Mouse (Mus musculus): ENCODE results near the gene Thap2.

GRCm38 (mm10) chr10:115381506-115382084, 2.6 kb downstream of the Thap2 start:
- no peak for TF ChIP-seq CTCF (IDR thresholded peaks at IDR 0.05; ENCODE audit: low read depth)
- TF ChIP-seq EP300 (IDR thresholded peaks at IDR 0.05; ENCODE audit: low read depth): no peak
